Mouse (Mus musculus): ENCODE measurements around the gene Rpl9-ps1. TPM values are rescaled to one million over a fixed set of nuclear protein-coding genes. Genes with fewer than 3 reads are reported as not detected.

Gene Rpl9-ps1
- polyA plus RNA-seq (2014; fragmentation: Nextera tagmentation; extraction: Ambion mirVana): not detected in 2 replicates

DNA sequence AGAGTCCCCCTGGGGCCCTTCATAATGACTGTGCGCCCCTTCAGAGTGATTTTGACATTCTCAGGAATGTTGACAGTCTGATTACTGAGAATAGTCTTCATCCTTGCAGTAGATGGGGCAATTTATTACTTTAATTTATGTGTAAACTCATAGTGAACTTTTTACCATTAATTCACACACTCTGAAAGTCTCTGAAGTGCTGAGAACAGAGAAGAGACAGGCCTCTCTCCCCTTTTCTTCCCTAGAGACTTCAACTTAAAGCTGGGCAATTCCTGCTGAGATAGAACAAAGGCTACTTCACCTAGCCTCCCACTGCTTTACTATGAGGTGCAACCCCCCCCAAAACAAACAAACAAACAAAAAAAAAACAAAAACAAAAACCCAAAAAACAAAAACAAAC is at the start of gene Rpl9-ps1:
Gene Rpl9-ps1, minus strand, starts transcription at position 101 of the 400 bp plus-strand sequence.
- Histone ChIP-seq H3K9ac (ENCODE audit: low read length) (no peak within 1 kb of the TSS), H3K4me3 (ENCODE audit: low read depth, low read length) (no peak within 1 kb of the TSS), H3K36me3 (ENCODE audit: control insufficient read depth, insufficient read depth, low read length) (no peaks in the 10 kb centered on the region), H3K4me2 (ENCODE audit: low read depth) (no peak within 1 kb of the TSS), H3K4me1 (ENCODE audit: control insufficient read depth, insufficient read depth, low read length) (no peaks in the 10 kb centered on the region), H3K9me3 (ENCODE audit: control insufficient read depth, low read length) (no peaks in the 10 kb centered on the region), H3K27me3 (ENCODE audit: control insufficient read depth, insufficient read depth, low read length) (no peaks in the 10 kb centered on the region), H3K27ac (ENCODE audit: low read depth, low read length) (no peak within 1 kb of the TSS)
- DNase-seq (ENCODE audit: low spot score) (no peak), ATAC-seq (ENCODE audit: insufficient read depth, low FRiP score, low TSS enrichment) (no peak)
- WGBS: 89% methylated on average over 1 of the region's 1 CpGs

DNA sequence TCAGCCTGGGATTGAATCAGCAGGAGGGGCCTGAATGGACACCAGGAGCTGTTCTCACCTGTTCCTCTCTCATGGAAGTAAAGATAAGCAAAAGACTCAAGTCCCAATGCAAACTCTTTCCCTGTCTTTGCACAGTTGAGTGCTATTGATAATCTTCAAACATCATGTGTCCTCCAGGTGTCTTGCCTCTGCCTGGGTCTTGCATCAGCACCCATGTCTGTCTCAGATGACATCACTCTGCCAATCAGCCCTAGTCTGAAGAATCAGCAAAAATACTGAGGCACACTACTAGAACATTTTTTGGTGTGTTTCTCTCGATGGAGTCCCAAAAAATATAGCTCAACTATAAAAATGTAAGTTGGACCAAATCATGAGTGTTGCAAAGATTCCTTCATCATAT is 46.6 kb upstream of the Rpl9-ps1 start:
- H3K9me3 ChIP-seq (ENCODE audit: control insufficient read depth, low read length): no peaks in the 10 kb centered on the region

GRCm38 (mm10) chr11:83689918-83690317 is 44.5 kb upstream of the Rpl9-ps1 start:
- DNase-seq (ENCODE audit: low spot score) (no peak), ATAC-seq (ENCODE audit: insufficient read depth, low FRiP score, low TSS enrichment) (no peak)
- Histone ChIP-seq H3K4me3 (ENCODE audit: low read depth, low read length) (no peak overlapping the region), H3K9me3 (ENCODE audit: control insufficient read depth, low read length) (no peaks in the 10 kb centered on the region), H3K27ac (ENCODE audit: low read depth, low read length) (no peak overlapping the region), H3K4me1 (ENCODE audit: control insufficient read depth, insufficient read depth, low read length) (no peaks in the 10 kb centered on the region), H3K9ac (ENCODE audit: low read length) (no peak overlapping the region), H3K27me3 (ENCODE audit: control insufficient read depth, insufficient read depth, low read length) (no peaks in the 10 kb centered on the region), H3K4me2 (ENCODE audit: low read depth) (no peak overlapping the region), H3K36me3 (ENCODE audit: control insufficient read depth, insufficient read depth, low read length) (no peaks in the 10 kb centered on the region)
- WGBS: 74% methylated on average over 1 of the region's 1 CpGs

More for the DNA sequence above, 46.6 kb upstream of the Rpl9-ps1 start:
- Histone ChIP-seq H3K27me3 (ENCODE audit: control insufficient read depth, insufficient read depth, low read length) (no peaks in the 10 kb centered on the region), H3K36me3 (ENCODE audit: control insufficient read depth, insufficient read depth, low read length) (no peaks in the 10 kb centered on the region), H3K4me1 (ENCODE audit: control insufficient read depth, insufficient read depth, low read length) (no peaks in the 10 kb centered on the region), H3K9ac (ENCODE audit: low read length) (no peak overlapping the region), H3K27ac (ENCODE audit: low read depth, low read length) (no peak overlapping the region), H3K4me3 (ENCODE audit: low read depth, low read length) (no peak overlapping the region), H3K4me2 (ENCODE audit: low read depth) (no peak overlapping the region)
- ATAC-seq (ENCODE audit: insufficient read depth, low FRiP score, low TSS enrichment): no peak
- no peak for DNase-seq (ENCODE audit: low spot score)
- 86% methylated on average over 1 of the region's 1 CpGs for WGBS

GRCm38 (mm10) chr11:83675665-83676064 is 30.2 kb upstream of the Rpl9-ps1 start:
- Histone ChIP-seq H3K27me3 (ENCODE audit: control insufficient read depth, insufficient read depth, low read length) (no peaks in the 10 kb centered on the region), H3K4me1 (ENCODE audit: control insufficient read depth, insufficient read depth, low read length) (no peaks in the 10 kb centered on the region), H3K9ac (ENCODE audit: low read length) (no peak overlapping the region), H3K27ac (ENCODE audit: low read depth, low read length) (no peak overlapping the region), H3K4me3 (ENCODE audit: low read depth, low read length) (no peak overlapping the region), H3K4me2 (ENCODE audit: low read depth) (no peak overlapping the region), H3K9me3 (ENCODE audit: control insufficient read depth, low read length) (no peaks in the 10 kb centered on the region), H3K36me3 (ENCODE audit: control insufficient read depth, insufficient read depth, low read length) (no peaks in the 10 kb centered on the region)
- ATAC-seq (ENCODE audit: insufficient read depth, low FRiP score, low TSS enrichment) (no peak), DNase-seq (ENCODE audit: low spot score) (no peak)
- 100% methylated on average over 1 of the region's 1 CpGs for WGBS

GRCm38 (mm10) chr11:83671743-83672142 is 26.3 kb upstream of the Rpl9-ps1 start:
- no peak overlapping the region for H3K27ac ChIP-seq (ENCODE audit: low read depth, low read length)
- no peaks in the 10 kb centered on the region for H3K4me1 ChIP-seq (ENCODE audit: control insufficient read depth, insufficient read depth, low read length)
- H3K9me3 ChIP-seq (ENCODE audit: control insufficient read depth, low read length): no peaks in the 10 kb centered on the region
- no peak overlapping the region for H3K4me2 ChIP-seq (ENCODE audit: low read depth)
- no peaks in the 10 kb centered on the region for H3K27me3 ChIP-seq (ENCODE audit: control insufficient read depth, insufficient read depth, low read length)
- no peak overlapping the region for H3K9ac ChIP-seq (ENCODE audit: low read length)
- DNase-seq (ENCODE audit: low spot score) (no peak), ATAC-seq (ENCODE audit: insufficient read depth, low FRiP score, low TSS enrichment) (no peak)
- H3K4me3 ChIP-seq (ENCODE audit: low read depth, low read length): no peak overlapping the region
- H3K36me3 ChIP-seq (ENCODE audit: control insufficient read depth, insufficient read depth, low read length): no peaks in the 10 kb centered on the region

DNA sequence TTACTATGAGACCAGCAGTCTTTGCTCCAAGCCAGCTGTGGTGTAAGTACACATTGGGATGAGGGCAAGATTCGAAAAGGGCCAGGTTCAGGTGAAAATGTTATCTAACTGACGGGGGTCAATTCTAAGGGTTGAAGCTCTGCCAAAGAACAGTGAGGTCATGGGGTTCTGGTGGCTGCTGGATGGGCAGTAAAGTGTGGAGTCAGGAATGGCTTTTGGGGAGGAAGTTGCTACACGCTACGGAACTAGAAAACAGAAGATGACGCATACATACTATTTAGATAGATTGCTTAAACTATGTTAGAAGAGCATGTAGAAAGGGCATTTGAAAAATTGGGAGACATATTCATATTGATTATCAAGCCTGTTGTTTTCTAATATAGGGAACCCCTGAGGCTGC is 18.1 kb upstream of the Rpl9-ps1 start:
- WGBS: 82% methylated on average over 5 of the region's 5 CpGs
- Histone ChIP-seq H3K4me2 (ENCODE audit: low read depth) (no peak overlapping the region), H3K36me3 (ENCODE audit: control insufficient read depth, insufficient read depth, low read length) (no peaks in the 10 kb centered on the region), H3K4me3 (ENCODE audit: low read depth, low read length) (no peak overlapping the region), H3K9ac (ENCODE audit: low read length) (no peak overlapping the region), H3K27me3 (ENCODE audit: control insufficient read depth, insufficient read depth, low read length) (no peaks in the 10 kb centered on the region), H3K9me3 (ENCODE audit: control insufficient read depth, low read length) (no peaks in the 10 kb centered on the region), H3K4me1 (ENCODE audit: control insufficient read depth, insufficient read depth, low read length) (no peaks in the 10 kb centered on the region), H3K27ac (ENCODE audit: low read depth, low read length) (no peak overlapping the region)
- ATAC-seq (ENCODE audit: insufficient read depth, low FRiP score, low TSS enrichment): no peak
- no peak for DNase-seq (ENCODE audit: low spot score)

- no peak for ATAC-seq (ENCODE audit: insufficient read depth, low FRiP score, low TSS enrichment)
- 84% methylated on average over 6 of the region's 6 CpGs for WGBS
Measured at GRCm38 (mm10) chr11:83662204-83662603, 16.8 kb upstream of the Rpl9-ps1 start, which contains the start of gene Ccl4. Ccl4 (plus strand) TSS chr11:83662584.

DNA sequence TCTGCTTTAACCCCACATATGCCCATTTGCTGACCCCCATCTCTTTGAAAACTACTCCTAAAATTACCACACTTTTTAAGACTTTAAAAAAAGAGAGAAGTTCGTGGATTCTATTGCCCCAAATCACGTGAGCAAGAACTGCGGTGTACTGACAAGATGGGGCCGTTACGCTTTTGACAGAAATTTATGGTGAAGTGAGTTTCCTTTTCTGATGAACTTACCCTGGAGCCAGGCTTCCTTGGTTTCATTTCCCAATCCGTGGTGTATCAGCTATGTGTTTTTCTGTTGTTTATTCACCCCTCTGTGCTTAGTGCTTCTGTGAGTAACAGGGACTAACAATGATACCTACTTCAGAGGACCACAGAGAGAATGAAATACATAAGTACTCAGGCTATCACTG is 13.4 kb upstream of the Rpl9-ps1 start:
- Histone ChIP-seq H3K4me2 (ENCODE audit: low read depth) (no peak overlapping the region), H3K4me3 (ENCODE audit: low read depth, low read length) (no peak overlapping the region), H3K9me3 (ENCODE audit: control insufficient read depth, low read length) (no peaks in the 10 kb centered on the region), H3K27ac (ENCODE audit: low read depth, low read length) (no peak overlapping the region), H3K9ac (ENCODE audit: low read length) (no peak overlapping the region), H3K27me3 (ENCODE audit: control insufficient read depth, insufficient read depth, low read length) (no peaks in the 10 kb centered on the region), H3K36me3 (ENCODE audit: control insufficient read depth, insufficient read depth, low read length) (no peaks in the 10 kb centered on the region), H3K4me1 (ENCODE audit: control insufficient read depth, insufficient read depth, low read length) (no peaks in the 10 kb centered on the region)
- 69% methylated on average over 6 of the region's 6 CpGs for WGBS
- no peak for ATAC-seq (ENCODE audit: insufficient read depth, low FRiP score, low TSS enrichment)
- DNase-seq (ENCODE audit: low spot score): no peak

More at GRCm38 (mm10) chr11:83662204-83662603, 16.8 kb upstream of the Rpl9-ps1 start, which contains the start of gene Ccl4:
- H3K9ac ChIP-seq (ENCODE audit: low read length): no peak within 1 kb of the TSS
- H3K4me1 ChIP-seq (ENCODE audit: control insufficient read depth, insufficient read depth, low read length): no peaks in the 10 kb centered on the region
- DNase-seq (ENCODE audit: low spot score): no peak
- H3K36me3 ChIP-seq (ENCODE audit: control insufficient read depth, insufficient read depth, low read length): no peaks in the 10 kb centered on the region
- H3K4me3 ChIP-seq (ENCODE audit: low read depth, low read length): no peak within 1 kb of the TSS
- no peaks in the 10 kb centered on the region for H3K9me3 ChIP-seq (ENCODE audit: control insufficient read depth, low read length)
- no peaks in the 10 kb centered on the region for H3K27me3 ChIP-seq (ENCODE audit: control insufficient read depth, insufficient read depth, low read length)
- H3K27ac ChIP-seq (ENCODE audit: low read depth, low read length): no peak within 1 kb of the TSS
- H3K4me2 ChIP-seq (ENCODE audit: low read depth): no peak within 1 kb of the TSS

DNA sequence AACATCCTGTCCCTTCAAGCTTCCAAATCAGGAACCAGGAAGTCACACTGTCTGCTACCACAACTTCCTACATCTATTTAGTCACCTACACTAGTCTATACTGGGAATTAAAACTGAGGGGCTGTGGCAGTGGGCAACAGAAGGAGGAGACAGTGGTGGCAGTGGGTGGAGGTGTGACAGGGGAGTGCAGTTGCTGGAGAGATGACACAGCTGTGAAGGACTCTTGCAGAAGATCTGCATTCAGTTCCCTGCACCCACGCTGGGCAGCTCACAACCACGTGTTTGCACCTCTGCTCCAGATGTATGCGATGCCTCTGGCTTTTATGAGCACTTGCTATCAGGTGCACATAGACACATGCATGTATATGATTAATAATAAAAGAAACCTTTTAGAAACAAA is 12.1 kb upstream of the Rpl9-ps1 start:
- Histone ChIP-seq H3K4me2 (ENCODE audit: low read depth) (no peak overlapping the region), H3K4me3 (ENCODE audit: low read depth, low read length) (no peak overlapping the region), H3K9ac (ENCODE audit: low read length) (no peak overlapping the region), H3K36me3 (ENCODE audit: control insufficient read depth, insufficient read depth, low read length) (no peaks in the 10 kb centered on the region), H3K4me1 (ENCODE audit: control insufficient read depth, insufficient read depth, low read length) (no peaks in the 10 kb centered on the region), H3K9me3 (ENCODE audit: control insufficient read depth, low read length) (no peaks in the 10 kb centered on the region), H3K27me3 (ENCODE audit: control insufficient read depth, insufficient read depth, low read length) (no peaks in the 10 kb centered on the region), H3K27ac (ENCODE audit: low read depth, low read length) (no peak overlapping the region)
- WGBS: 88% methylated on average over 3 of the region's 3 CpGs
- DNase-seq (ENCODE audit: low spot score): no peak
- ATAC-seq (ENCODE audit: insufficient read depth, low FRiP score, low TSS enrichment): no peak
